Mouse (Mus musculus) lung, postnatal 0 days (tissue): ENCODE measurements around the gene Cnot8.

Experiments used
- CTCF ChIP-seq: IDR thresholded peaks from 2 replicates; pipeline ENCODE4 v1.5.1; 2016; ENCODE audit warnings: antibody characterized with exemption, mild to moderate bottlenecking
- EP300 ChIP-seq: IDR thresholded peaks from 2 replicates; pipeline ENCODE4 v1.6.1; 2016; ENCODE audit warnings: antibody characterized with exemption, mild to moderate bottlenecking, control low read depth

- TF ChIP-seq CTCF (no peak), EP300 (no peak)
Observed at GRCm38 (mm10) chr11:58125021-58125420, 21.1 kb downstream of the Cnot8 start.
